Mouse (Mus musculus): ENCODE results near the gene Noto. TPM values are rescaled to one million over a fixed set of nuclear protein-coding genes. Genes with fewer than 3 reads are reported as not detected.

Noto gene
- polyA plus RNA-seq, 1 experiment from 2014 or later, result not detected

GRCm38 (mm10) chr6:85380901-85381647 lies 42.6 kb upstream of the Noto start:
- Histone ChIP-seq H3K27me3 (replicated peaks; ENCODE audit: control insufficient read depth, insufficient read depth, low read length) (no peaks in the 10 kb centered on the region), H3K9ac (ENCODE audit: low read length) (no peak overlapping the region), H3K4me2 (ENCODE audit: low read length) (peak overlapping the region; percentile 36), H3K9me3 (ENCODE audit: control insufficient read depth, low read length) (no peaks in the 10 kb centered on the region), H3K4me1 (replicated peaks; ENCODE audit: control insufficient read depth, insufficient read depth, low read length) (no peaks in the 10 kb centered on the region; the same call in 1 of the 2 replicates), H3K27ac (ENCODE audit: low read depth) (no peak overlapping the region), H3K36me3 (ENCODE audit: control insufficient read depth, insufficient read depth, low read length) (no peaks in the 10 kb centered on the region), H3K4me3 (ENCODE audit: low read depth, low read length) (no peak overlapping the region)
- DNase-seq (ENCODE audit: low spot score) (no peak), ATAC-seq (replicated peaks; ENCODE audit: low FRiP score, low TSS enrichment, low read depth) (peak; percentile 34; the same call in 1 of the 2 replicates)
- WGBS, result 26% methylated on average over 17 of the region's 17 CpGs

GRCm38 (mm10) chr6:85381648-85382020 lies 42.1 kb upstream of the Noto start:
- no peak for ATAC-seq (replicated peaks; ENCODE audit: low FRiP score, low TSS enrichment, low read depth)

DNA sequence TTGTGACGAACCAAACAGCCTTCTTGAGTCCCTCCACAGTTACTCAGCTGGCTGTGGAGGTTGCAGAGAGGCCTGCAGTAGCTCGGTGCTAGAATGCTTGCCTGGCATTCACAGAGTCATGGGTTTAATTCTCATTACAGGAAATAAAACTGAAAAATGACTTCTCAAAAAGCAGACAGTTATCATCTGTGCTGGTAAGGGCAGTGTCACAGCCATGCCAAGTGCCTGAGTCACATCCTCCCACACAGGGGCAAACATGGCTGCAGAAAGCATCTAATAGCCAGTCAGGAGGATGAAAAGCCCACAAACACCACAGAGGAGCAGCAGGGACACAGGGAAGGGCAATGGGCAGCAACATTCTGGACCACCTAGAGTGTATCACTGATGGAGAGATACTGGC lies 40.9 kb upstream of the Noto start:
- no peak overlapping the region for H3K9ac ChIP-seq (ENCODE audit: low read length)
- 76% methylated on average over 2 of the region's 2 CpGs for WGBS
- H3K36me3 ChIP-seq (ENCODE audit: control insufficient read depth, insufficient read depth, low read length), result no peaks in the 10 kb centered on the region
- H3K27me3 ChIP-seq (replicated peaks; ENCODE audit: control insufficient read depth, insufficient read depth, low read length), result no peaks in the 10 kb centered on the region
- no peaks in the 10 kb centered on the region for H3K9me3 ChIP-seq (ENCODE audit: control insufficient read depth, low read length)
- H3K4me3 ChIP-seq (ENCODE audit: low read depth, low read length), result no peak overlapping the region
- no peaks in the 10 kb centered on the region; the same call in 1 of the 2 replicates for H3K4me1 ChIP-seq (replicated peaks; ENCODE audit: control insufficient read depth, insufficient read depth, low read length)
- no peak for DNase-seq (ENCODE audit: low spot score)
- ATAC-seq (replicated peaks; ENCODE audit: low FRiP score, low TSS enrichment, low read depth), result no peak
- H3K27ac ChIP-seq (ENCODE audit: low read depth), result no peak overlapping the region
- no peak overlapping the region for H3K4me2 ChIP-seq (ENCODE audit: low read length)

More at GRCm38 (mm10) chr6:85381648-85382020, 42.1 kb upstream of the Noto start:
- H3K36me3 ChIP-seq (ENCODE audit: control insufficient read depth, insufficient read depth, low read length), result no peaks in the 10 kb centered on the region
- 84% methylated on average over 10 of the region's 10 CpGs for WGBS
- no peaks in the 10 kb centered on the region for H3K9me3 ChIP-seq (ENCODE audit: control insufficient read depth, low read length)
- no peak overlapping the region for H3K4me3 ChIP-seq (ENCODE audit: low read depth, low read length)
- DNase-seq (ENCODE audit: low spot score), result no peak
- H3K4me2 ChIP-seq (ENCODE audit: low read length), result no peak overlapping the region
- H3K4me1 ChIP-seq (replicated peaks; ENCODE audit: control insufficient read depth, insufficient read depth, low read length), result no peaks in the 10 kb centered on the region; the same call in 1 of the 2 replicates
- H3K27me3 ChIP-seq (replicated peaks; ENCODE audit: control insufficient read depth, insufficient read depth, low read length), result no peaks in the 10 kb centered on the region
- no peak overlapping the region for H3K9ac ChIP-seq (ENCODE audit: low read length)
- no peak overlapping the region for H3K27ac ChIP-seq (ENCODE audit: low read depth)

DNA sequence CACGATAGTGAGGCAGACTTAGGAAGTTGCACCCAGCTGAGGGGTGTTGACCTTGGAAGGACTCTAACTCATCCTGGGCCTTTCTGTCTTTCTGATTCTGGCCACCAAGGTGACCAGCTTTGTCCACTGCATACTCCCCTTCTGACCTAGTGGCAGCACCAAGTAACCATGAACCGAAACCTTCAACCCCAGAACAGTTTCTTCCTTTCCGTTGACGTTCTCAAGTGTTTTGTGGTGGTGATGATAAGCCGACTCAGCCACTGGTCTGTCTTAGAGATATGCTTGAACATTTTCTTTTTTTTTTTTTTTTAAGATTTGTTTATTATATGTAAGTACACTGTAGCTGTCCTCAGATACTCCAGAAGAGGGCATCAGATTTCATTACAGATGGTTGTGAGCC lies 35.1 kb upstream of the Noto start:
- 73% methylated on average over 5 of the region's 5 CpGs for WGBS
- Histone ChIP-seq H3K4me1 (replicated peaks; ENCODE audit: control insufficient read depth, insufficient read depth, low read length) (no peaks in the 10 kb centered on the region), H3K9ac (ENCODE audit: low read length) (no peak overlapping the region), H3K27me3 (replicated peaks; ENCODE audit: control insufficient read depth, insufficient read depth, low read length) (no peaks in the 10 kb centered on the region), H3K27ac (ENCODE audit: low read depth) (no peak overlapping the region), H3K9me3 (ENCODE audit: control insufficient read depth, low read length) (no peaks in the 10 kb centered on the region), H3K4me2 (ENCODE audit: low read length) (no peak overlapping the region), H3K4me3 (ENCODE audit: low read depth, low read length) (no peak overlapping the region), H3K36me3 (ENCODE audit: control insufficient read depth, insufficient read depth, low read length) (no peaks in the 10 kb centered on the region)
- ATAC-seq (replicated peaks; ENCODE audit: low FRiP score, low TSS enrichment, low read depth) (no peak), DNase-seq (ENCODE audit: low spot score) (no peak)

- no peak for ATAC-seq (replicated peaks; ENCODE audit: low FRiP score, low TSS enrichment, low read depth)
- H3K36me3 ChIP-seq (ENCODE audit: control insufficient read depth, insufficient read depth, low read length), result no peaks in the 10 kb centered on the region
- no peaks in the 10 kb centered on the region for H3K9me3 ChIP-seq (ENCODE audit: control insufficient read depth, low read length)
Measured at GRCm38 (mm10) chr6:85391803-85392202, 31.9 kb upstream of the Noto start.

GRCm38 (mm10) chr6:85395360-85395759 lies 28.3 kb upstream of the Noto start:
- H3K9ac ChIP-seq (ENCODE audit: low read length), result no peak overlapping the region
- ATAC-seq (replicated peaks; ENCODE audit: low FRiP score, low TSS enrichment, low read depth) (no peak), DNase-seq (ENCODE audit: low spot score) (no peak)
- no peak overlapping the region for H3K27ac ChIP-seq (ENCODE audit: low read depth)
- H3K4me1 ChIP-seq (replicated peaks; ENCODE audit: control insufficient read depth, insufficient read depth, low read length), result no peaks in the 10 kb centered on the region
- 73% methylated on average over 2 of the region's 2 CpGs for WGBS
- no peak overlapping the region for H3K4me3 ChIP-seq (ENCODE audit: low read depth, low read length)
- H3K4me2 ChIP-seq (ENCODE audit: low read length), result no peak overlapping the region
- H3K27me3 ChIP-seq (replicated peaks; ENCODE audit: control insufficient read depth, insufficient read depth, low read length), result no peaks in the 10 kb centered on the region
- H3K36me3 ChIP-seq (ENCODE audit: control insufficient read depth, insufficient read depth, low read length), result no peaks in the 10 kb centered on the region
- no peaks in the 10 kb centered on the region for H3K9me3 ChIP-seq (ENCODE audit: control insufficient read depth, low read length)

More at GRCm38 (mm10) chr6:85391803-85392202, 31.9 kb upstream of the Noto start:
- H3K9ac ChIP-seq (ENCODE audit: low read length), result no peak overlapping the region
- H3K4me3 ChIP-seq (ENCODE audit: low read depth, low read length), result no peak overlapping the region
- H3K27ac ChIP-seq (ENCODE audit: low read depth), result no peak overlapping the region
- peak; percentile 79 for DNase-seq (ENCODE audit: low spot score)
- no peaks in the 10 kb centered on the region for H3K4me1 ChIP-seq (replicated peaks; ENCODE audit: control insufficient read depth, insufficient read depth, low read length)
- 26% methylated on average over 6 of the region's 7 CpGs for whole genome bisulfite sequencing
- H3K4me2 ChIP-seq (ENCODE audit: low read length), result no peak overlapping the region
- no peaks in the 10 kb centered on the region for H3K27me3 ChIP-seq (replicated peaks; ENCODE audit: control insufficient read depth, insufficient read depth, low read length)

DNA sequence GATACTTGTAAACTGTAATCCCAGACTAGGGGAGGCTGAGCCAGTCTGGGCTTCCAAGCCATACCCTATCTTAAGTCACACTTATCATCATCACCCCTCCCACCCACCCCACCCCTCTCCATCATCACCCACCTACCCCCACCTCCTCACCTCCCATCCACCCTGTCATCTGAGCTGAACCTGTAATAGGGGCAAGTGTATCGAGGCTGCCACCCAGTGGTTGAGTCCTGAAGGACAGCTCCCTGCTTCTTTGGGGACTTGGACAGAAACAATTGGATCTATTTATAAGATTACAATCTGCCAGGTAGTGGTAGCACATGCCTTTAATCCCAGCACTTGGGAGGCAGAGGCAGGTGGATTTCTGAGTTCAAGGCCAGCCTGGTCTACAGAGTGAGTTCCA lies 26.5 kb upstream of the Noto start:
- H3K9me3 ChIP-seq (ENCODE audit: control insufficient read depth, low read length), result no peaks in the 10 kb centered on the region
- ATAC-seq (replicated peaks; ENCODE audit: low FRiP score, low TSS enrichment, low read depth) (no peak; the same call in 1 of the 2 replicates), DNase-seq (ENCODE audit: low spot score) (no peak)
- no peaks in the 10 kb centered on the region for H3K36me3 ChIP-seq (ENCODE audit: control insufficient read depth, insufficient read depth, low read length)
- H3K4me1 ChIP-seq (replicated peaks; ENCODE audit: control insufficient read depth, insufficient read depth, low read length), result no peaks in the 10 kb centered on the region
- no peak overlapping the region for H3K4me3 ChIP-seq (ENCODE audit: low read depth, low read length)
- no peak overlapping the region for H3K4me2 ChIP-seq (ENCODE audit: low read length)
- no peak overlapping the region for H3K27ac ChIP-seq (ENCODE audit: low read depth)
- no peaks in the 10 kb centered on the region for H3K27me3 ChIP-seq (replicated peaks; ENCODE audit: control insufficient read depth, insufficient read depth, low read length)
- 29% methylated on average over 1 of the region's 1 CpGs for WGBS
- no peak overlapping the region for H3K9ac ChIP-seq (ENCODE audit: low read length)

- ATAC-seq (replicated peaks; ENCODE audit: low FRiP score, low TSS enrichment, low read depth), result no peak
- WGBS, result 29% methylated on average over 5 of the region's 5 CpGs
Measured at GRCm38 (mm10) chr6:85399715-85400114, 24.0 kb upstream of the Noto start.

DNA sequence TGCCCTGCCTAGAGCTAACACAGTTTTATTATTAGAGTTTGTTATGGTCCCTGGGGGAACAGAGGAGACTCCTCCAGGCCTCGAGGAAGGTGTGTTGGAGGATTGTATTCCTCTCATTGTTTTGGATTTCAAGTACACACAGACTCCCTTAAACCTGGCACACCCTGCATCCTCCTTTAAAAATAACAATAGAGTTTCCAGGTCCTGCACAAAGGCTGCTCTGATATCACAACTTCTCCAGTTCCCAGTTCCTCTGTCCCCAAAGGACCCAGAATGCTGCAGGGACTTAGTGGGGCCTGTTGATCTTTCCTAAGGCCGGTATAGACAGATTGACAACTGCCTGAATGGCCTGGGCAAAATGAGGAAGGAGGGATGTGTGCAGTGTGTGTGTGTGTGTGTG lies 21.1 kb upstream of the Noto start:
- no peaks in the 10 kb centered on the region for H3K4me1 ChIP-seq (replicated peaks; ENCODE audit: control insufficient read depth, insufficient read depth, low read length)
- peaks cover 9% of the 10 kb centered on the region for H3K27me3 ChIP-seq (replicated peaks; ENCODE audit: control insufficient read depth, insufficient read depth, low read length)
- H3K36me3 ChIP-seq (ENCODE audit: control insufficient read depth, insufficient read depth, low read length), result no peaks in the 10 kb centered on the region
- H3K4me2 ChIP-seq (ENCODE audit: low read length), result no peak overlapping the region
- no peak overlapping the region for H3K27ac ChIP-seq (ENCODE audit: low read depth)
- WGBS, result 54% methylated on average over 2 of the region's 2 CpGs
- DNase-seq (ENCODE audit: low spot score) (no peak), ATAC-seq (replicated peaks; ENCODE audit: low FRiP score, low TSS enrichment, low read depth) (no peak)
- no peak overlapping the region for H3K9ac ChIP-seq (ENCODE audit: low read length)
- no peak overlapping the region for H3K4me3 ChIP-seq (ENCODE audit: low read depth, low read length)
- no peaks in the 10 kb centered on the region for H3K9me3 ChIP-seq (ENCODE audit: control insufficient read depth, low read length)

More at GRCm38 (mm10) chr6:85399715-85400114, 24.0 kb upstream of the Noto start:
- H3K9ac ChIP-seq (ENCODE audit: low read length), result no peak overlapping the region
- H3K36me3 ChIP-seq (ENCODE audit: control insufficient read depth, insufficient read depth, low read length), result no peaks in the 10 kb centered on the region
- H3K4me1 ChIP-seq (replicated peaks; ENCODE audit: control insufficient read depth, insufficient read depth, low read length), result no peaks in the 10 kb centered on the region
- H3K4me3 ChIP-seq (ENCODE audit: low read depth, low read length), result no peak overlapping the region
- H3K27me3 ChIP-seq (replicated peaks; ENCODE audit: control insufficient read depth, insufficient read depth, low read length), result no peaks in the 10 kb centered on the region
- H3K9me3 ChIP-seq (ENCODE audit: control insufficient read depth, low read length), result no peaks in the 10 kb centered on the region
- no peak overlapping the region for H3K4me2 ChIP-seq (ENCODE audit: low read length)
- no peak for DNase-seq (ENCODE audit: low spot score)
- no peak overlapping the region for H3K27ac ChIP-seq (ENCODE audit: low read depth)
